Mouse (Mus musculus) thymus, adult 2 months (tissue): ENCODE results near the gene Cdc34. TPM values are rescaled to one million over a fixed set of nuclear protein-coding genes. Genes with fewer than 3 reads are reported as not detected.

Experiments used
- DNase-seq: peaks from one replicate; pipeline ENCODE4 v3.0.0; 2021
- H3K27ac ChIP-seq: fragments of 200-500 bp; 2 replicates; pipeline ENCODE4 v1.5.1; 2012; ENCODE audit warnings: low read length, control low read depth; ENCODE audit not compliant: control insufficient read depth, insufficient read depth
- H3K27me3 ChIP-seq: fragments of 200-500 bp; 2 replicates; pipeline ENCODE4 v1.6.1; 2012; ENCODE audit warnings: mild to moderate bottlenecking, low read length, moderate library complexity, mixed read lengths; ENCODE audit not compliant: control insufficient read depth, insufficient read depth
- H3K36me3 ChIP-seq: fragments of 200-500 bp; 2 replicates; pipeline ENCODE4 v1.6.1; 2012; ENCODE audit warnings: mild to moderate bottlenecking, low read length, moderate library complexity; ENCODE audit not compliant: control insufficient read depth, insufficient read depth
- H3K4me1 ChIP-seq: fragments of 200-500 bp; replicated peaks from 2 replicates; pipeline ENCODE4 v1.6.1; 2012; ENCODE audit warnings: low read length; ENCODE audit not compliant: control insufficient read depth, insufficient read depth
- H3K4me3 ChIP-seq: fragments of 200-500 bp; 2 replicates; pipeline ENCODE4 v1.5.1; 2012; ENCODE audit warnings: mild to moderate bottlenecking, low read length, control low read depth, moderate library complexity; ENCODE audit not compliant: control insufficient read depth, insufficient read depth
- CTCF ChIP-seq: fragments of 200-500 bp; IDR thresholded peaks from 2 replicates; pipeline ENCODE4 v1.5.1; 2012; ENCODE audit warnings: mild to moderate bottlenecking, control low read depth, low read length, moderate library complexity, borderline replicate concordance; ENCODE audit not compliant: control insufficient read depth, poor library complexity, insufficient read depth; ENCODE audit errors: extremely low read depth
- POLR2A ChIP-seq: fragments of 200-500 bp; IDR thresholded peaks from 2 replicates; pipeline ENCODE4 v1.6.1; 2012; ENCODE audit warnings: mild to moderate bottlenecking, low read length, control low read depth, moderate library complexity; ENCODE audit not compliant: control insufficient read depth, poor library complexity, insufficient read depth; ENCODE audit errors: extremely low read depth
- WGBS: fragments of 180-500 bp; shearing (Covaris S2); methylation state at CpG from one replicate; pipeline ENCODE4 v1.1.7; 2018; 5-methylcytosine and 5-hydroxymethylcytosine counted together
- polyA plus RNA-seq: library from polyadenylated mRNA; depleted of rRNA; stranded (reverse); fragments of >200 nt; gene quantifications from 2 replicates; pipeline ENCODE4 v1.2.3, GENCODE M21; 2012

Gene Cdc34
- polyA plus RNA-seq, 1 experiment: 309 TPM

- DNase-seq: no peak
- TF ChIP-seq POLR2A (no peak), CTCF (no peak)
- no peak within 1 kb of the TSS for H3K27ac ChIP-seq
- no peaks in the 10 kb centered on the region for H3K4me1 ChIP-seq
- H3K36me3 ChIP-seq: no peaks in the 10 kb centered on the region
- no peaks in the 10 kb centered on the region for H3K27me3 ChIP-seq
- no peak within 1 kb of the TSS for H3K4me3 ChIP-seq
- 91% methylated on average over 8 of the region's 8 CpGs for WGBS
Observed at GRCm38 (mm10) chr10:79645711-79646110, 36.3 kb upstream of the Cdc34 start, which contains the start of gene Odf3l2. Gene Odf3l2, minus strand, starts transcription at chr10:79645738.

DNA sequence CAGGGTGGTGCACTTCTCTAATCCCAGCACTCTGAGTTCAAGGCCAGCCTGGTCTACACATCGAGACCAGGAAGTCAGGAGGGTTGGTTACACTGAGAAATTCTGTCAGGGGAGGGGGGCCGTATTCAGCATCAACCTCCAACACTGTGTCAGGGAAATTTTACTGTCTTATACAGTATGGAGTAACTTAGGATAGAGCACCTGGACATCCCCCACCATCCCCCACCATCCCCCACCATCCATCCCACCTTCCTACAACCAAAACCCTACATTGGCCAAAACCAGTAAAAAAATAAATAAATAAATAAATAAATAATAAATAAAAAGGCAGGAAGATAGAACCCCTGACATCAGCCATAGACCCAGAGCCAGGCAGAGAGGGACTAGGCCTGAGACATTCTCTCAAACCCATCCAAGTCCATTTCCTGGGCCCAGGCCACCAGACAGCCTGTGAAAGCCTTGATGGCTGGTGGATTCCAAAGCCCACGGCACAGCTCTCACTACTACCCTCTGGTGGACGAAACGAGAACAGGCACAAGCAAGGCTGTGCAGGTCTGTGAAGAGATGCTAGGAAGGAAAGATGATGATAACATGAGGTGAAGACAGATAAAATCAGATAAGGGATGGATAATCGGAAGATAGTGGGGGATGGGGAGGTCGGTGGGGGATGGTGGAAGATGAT, 32.8 kb upstream of the Cdc34 start:
- TF ChIP-seq POLR2A: no peak
- TF ChIP-seq CTCF: peak; percentile 84
- Histone ChIP-seq H3K36me3 (no peaks in the 10 kb centered on the region), H3K4me1 (no peaks in the 10 kb centered on the region), H3K4me3 (no peak overlapping the region), H3K27ac (no peak overlapping the region), H3K27me3 (no peaks in the 10 kb centered on the region)
- peak; percentile 67 for DNase-seq
- WGBS: 27% methylated on average over 7 of the region's 7 CpGs

GRCm38 (mm10) chr10:79652789-79653188, 29.2 kb upstream of the Cdc34 start:
- Histone ChIP-seq H3K36me3 (no peaks in the 10 kb centered on the region), H3K27ac (no peak overlapping the region), H3K4me3 (no peak overlapping the region), H3K4me1 (no peaks in the 10 kb centered on the region), H3K27me3 (no peaks in the 10 kb centered on the region)
- TF ChIP-seq CTCF (no peak), POLR2A (no peak)
- DNase-seq: no peak
- 79% methylated on average over 7 of the region's 7 CpGs for WGBS

DNA sequence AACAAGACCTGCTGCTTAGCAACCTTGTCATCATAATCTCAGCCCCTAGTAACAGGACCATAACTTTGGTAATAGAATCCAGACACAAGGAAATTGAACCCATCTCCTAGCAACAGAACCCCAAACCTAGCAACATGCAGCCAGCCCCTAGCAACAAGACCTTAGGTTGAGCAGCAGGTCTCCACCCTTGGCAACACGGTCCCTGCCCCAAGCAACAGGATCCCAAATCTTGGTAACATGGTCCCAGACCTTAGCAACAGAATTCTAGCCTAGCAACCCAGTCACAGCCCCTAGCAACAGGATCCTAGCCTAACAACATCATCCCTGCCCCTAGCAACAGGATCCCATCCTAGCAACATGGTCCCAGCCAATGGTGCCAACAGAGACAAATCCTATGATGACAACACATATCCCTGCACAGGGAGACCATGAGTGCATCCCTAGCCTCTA, 27.0 kb upstream of the Cdc34 start:
- no peaks in the 10 kb centered on the region for H3K27me3 ChIP-seq
- no peak overlapping the region for H3K27ac ChIP-seq
- DNase-seq: no peak
- H3K4me3 ChIP-seq: no peak overlapping the region
- 80% methylated on average over 1 of the region's 1 CpGs for WGBS
- no peaks in the 10 kb centered on the region for H3K36me3 ChIP-seq
- no peaks in the 10 kb centered on the region for H3K4me1 ChIP-seq
- no peak for TF ChIP-seq CTCF
- no peak for TF ChIP-seq POLR2A

GRCm38 (mm10) chr10:79658829-79659228, 23.2 kb upstream of the Cdc34 start:
- H3K4me3 ChIP-seq: no peak overlapping the region
- TF ChIP-seq POLR2A (no peak), CTCF (0 out of 2 replicates have a peak, but pooled peaks have one; percentile 13)
- no peak overlapping the region for H3K27ac ChIP-seq
- 44% methylated on average over 4 of the region's 4 CpGs for WGBS
- H3K36me3 ChIP-seq: no peaks in the 10 kb centered on the region
- peak; percentile 46 for DNase-seq
- H3K27me3 ChIP-seq: no peaks in the 10 kb centered on the region
- no peaks in the 10 kb centered on the region for H3K4me1 ChIP-seq

DNA sequence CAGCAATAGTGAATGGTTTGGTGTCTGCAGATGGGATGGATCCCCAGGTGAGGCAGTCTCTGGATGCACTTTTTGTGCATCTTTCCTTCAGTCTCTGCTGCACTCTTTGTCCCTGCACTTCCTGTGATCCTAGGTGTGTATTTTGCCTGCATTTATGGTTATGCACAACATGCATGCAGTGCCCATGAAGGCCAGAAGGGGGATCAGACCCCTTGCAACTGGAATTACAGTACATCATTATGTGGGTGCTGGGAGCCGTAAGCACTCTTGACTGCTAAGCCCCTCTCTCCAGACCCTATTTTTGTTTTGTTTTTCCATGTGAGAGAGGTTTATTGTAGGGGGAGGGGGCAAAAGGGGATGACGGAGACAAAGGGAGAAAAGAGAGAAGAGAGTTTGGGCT, 21.7 kb upstream of the Cdc34 start:
- Histone ChIP-seq H3K27ac (no peak overlapping the region), H3K27me3 (no peaks in the 10 kb centered on the region), H3K4me3 (no peak overlapping the region), H3K4me1 (no peaks in the 10 kb centered on the region), H3K36me3 (no peaks in the 10 kb centered on the region)
- TF ChIP-seq POLR2A: no peak
- TF ChIP-seq CTCF: no peak
- no peak for DNase-seq
- WGBS: 86% methylated on average over 2 of the region's 2 CpGs

DNA sequence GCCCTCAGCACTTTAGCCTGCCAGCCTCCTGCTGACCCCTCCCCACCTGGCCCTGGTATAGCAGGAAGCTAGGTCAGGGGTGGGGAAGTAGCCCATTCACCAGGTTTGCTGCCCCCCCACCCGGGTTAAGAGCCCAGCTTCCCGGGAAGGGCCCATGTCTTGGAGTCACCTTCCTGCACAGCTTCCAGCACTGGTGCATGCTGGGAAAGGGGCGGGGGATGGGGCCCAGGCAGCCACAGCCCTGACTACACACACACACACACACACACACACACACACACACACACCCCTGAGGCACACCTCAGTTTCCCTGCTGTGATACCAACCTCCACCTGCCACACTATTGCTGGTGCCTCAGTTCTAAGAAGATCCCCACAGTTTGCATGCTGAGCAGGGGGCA, 20.1 kb upstream of the Cdc34 start:
- no peak for DNase-seq

More for the DNA sequence above, 20.1 kb upstream of the Cdc34 start:
- no peaks in the 10 kb centered on the region for H3K36me3 ChIP-seq
- no peak overlapping the region for H3K4me3 ChIP-seq
- no peaks in the 10 kb centered on the region for H3K27me3 ChIP-seq
- 62% methylated on average over 3 of the region's 3 CpGs for WGBS
- no peak for TF ChIP-seq POLR2A
- no peak for TF ChIP-seq CTCF
- no peaks in the 10 kb centered on the region for H3K4me1 ChIP-seq
- H3K27ac ChIP-seq: no peak overlapping the region
